In genomic region chr11:98768127-98769006, GRCm38 (mm10) we compare ENCODE assay signal across 8 mouse cellular contexts. TPM values are rescaled to one million over a fixed set of nuclear protein-coding genes. Genes with fewer than 3 reads are reported as not detected.
A peak's percentile ranks its signal among the peaks of the same experiment; 100 is the strongest.
DNase-seq lines count a peak whose midpoint lies in the region; ATAC-seq and TF ChIP-seq lines count a peak whose summit lies in the region.

No protein-coding gene starts in this region.

- 18% methylated on average over 37 of the region's 39 CpGs for WGBS in lung, embryonic 15.5 days
- WGBS in embryonic facial prominence, embryonic 12.5 days: 28% methylated on average over 39 of the region's 39 CpGs
- WGBS in heart, embryonic 13.5 days: 12% methylated on average over 39 of the region's 39 CpGs
- 31% methylated on average over 37 of the region's 39 CpGs for WGBS in limb, embryonic 11.5 days
- WGBS in midbrain, postnatal 0 days: 32% methylated on average over 39 of the region's 39 CpGs

- peaks cover 93% of the 10 kb centered on the region for H3K4me1 ChIP-seq in lung, embryonic 15.5 days
- peaks cover 39% of the 10 kb centered on the region for H3K4me1 ChIP-seq in embryonic facial prominence, embryonic 12.5 days
- H3K4me1 ChIP-seq in heart, embryonic 13.5 days: peaks cover 92% of the 10 kb centered on the region
- H3K4me1 ChIP-seq in limb, embryonic 11.5 days (ENCODE audit: control insufficient read depth, insufficient read depth, low read length): peaks cover 23% of the 10 kb centered on the region
- peaks cover 17% of the 10 kb centered on the region; the same call in 1 of the 2 replicates for H3K4me1 ChIP-seq in midbrain, postnatal 0 days (ENCODE audit: insufficient read depth, low read length)

- H3K4me2 ChIP-seq in lung, embryonic 15.5 days: peak overlapping the region; percentile 49
- H3K4me2 ChIP-seq in embryonic facial prominence, embryonic 12.5 days (replicated peaks): peak overlapping the region; percentile 40
- peak overlapping the region; percentile 71 for H3K4me2 ChIP-seq in heart, embryonic 13.5 days
- H3K4me2 ChIP-seq in limb, embryonic 11.5 days (ENCODE audit: low read depth, severe bottlenecking): peak overlapping the region; percentile 30
- no peak overlapping the region for H3K4me2 ChIP-seq in midbrain, postnatal 0 days (ENCODE audit: low read depth, low read length, poor library complexity, severe bottlenecking)

- H3K9me3 ChIP-seq in lung, embryonic 15.5 days: no peaks in the 10 kb centered on the region
- no peaks in the 10 kb centered on the region for H3K9me3 ChIP-seq in embryonic facial prominence, embryonic 12.5 days
- no peaks in the 10 kb centered on the region for H3K9me3 ChIP-seq in heart, embryonic 13.5 days
- H3K9me3 ChIP-seq in limb, embryonic 11.5 days (ENCODE audit: control insufficient read depth, low read length): no peaks in the 10 kb centered on the region
- no peaks in the 10 kb centered on the region for H3K9me3 ChIP-seq in midbrain, postnatal 0 days (ENCODE audit: low read length)

- DNase-seq in lung, postnatal 25 days (ENCODE audit: low spot score): no peak
- no peak for DNase-seq in limb, embryonic 11.5 days (ENCODE audit: low spot score)
- DNase-seq in midbrain, postnatal 0 days (ENCODE audit: low spot score): no peak
- DNase-seq in urinary bladder, postnatal 14 days (ENCODE audit: low spot score): no peak
- DNase-seq in B cell, adult 2 months: no peak

- H3K4me3 ChIP-seq in lung, embryonic 15.5 days: peak overlapping the region; percentile 14
- peak overlapping the region; percentile 16 for H3K4me3 ChIP-seq in embryonic facial prominence, embryonic 12.5 days
- peak overlapping the region; percentile 38 for H3K4me3 ChIP-seq in heart, embryonic 13.5 days
- no peak overlapping the region; the same call in 1 of the 2 replicates for H3K4me3 ChIP-seq in limb, embryonic 11.5 days (ENCODE audit: low read depth, low read length)
- no peak overlapping the region for H3K4me3 ChIP-seq in midbrain, postnatal 0 days (ENCODE audit: low read depth, low read length)

- ATAC-seq in lung, embryonic 15.5 days (ENCODE audit: borderline replicate concordance, extremely low read depth, low FRiP score, low TSS enrichment): peak; percentile 9; the same call in 1 of the 2 replicates
- ATAC-seq in embryonic facial prominence, embryonic 12.5 days (ENCODE audit: insufficient number of reproducible peaks, insufficient read depth, low FRiP score, low TSS enrichment): no peak
- peak; percentile 49; the same call in 1 of the 2 replicates for ATAC-seq in heart, embryonic 13.5 days (ENCODE audit: extremely low read depth, insufficient number of reproducible peaks, low FRiP score, low TSS enrichment)
- no peak for ATAC-seq in limb, embryonic 11.5 days (ENCODE audit: insufficient number of reproducible peaks, low FRiP score, low TSS enrichment, low read depth)
- no peak for ATAC-seq in midbrain, postnatal 0 days (ENCODE audit: low FRiP score)

- H3K27ac ChIP-seq in lung, embryonic 15.5 days: peak overlapping the region; percentile 77
- peak overlapping the region; percentile 75; the same call in 1 of the 2 replicates for H3K27ac ChIP-seq in embryonic facial prominence, embryonic 12.5 days
- H3K27ac ChIP-seq in heart, embryonic 13.5 days (replicated peaks): peak overlapping the region; percentile 95
- no peak overlapping the region for H3K27ac ChIP-seq in limb, embryonic 11.5 days (replicated peaks; ENCODE audit: low read depth, low read length)
- peak overlapping the region; percentile 48; the same call in 1 of the 2 replicates for H3K27ac ChIP-seq in midbrain, postnatal 0 days (ENCODE audit: low read depth, low read length)

- H3K9ac ChIP-seq in lung, embryonic 15.5 days: peak overlapping the region; percentile 27
- peak overlapping the region; percentile 32 for H3K9ac ChIP-seq in embryonic facial prominence, embryonic 12.5 days
- peak overlapping the region; percentile 83 for H3K9ac ChIP-seq in heart, embryonic 13.5 days
- peak overlapping the region; percentile 9; the same call in 1 of the 2 replicates for H3K9ac ChIP-seq in limb, embryonic 11.5 days (ENCODE audit: low read length)
- H3K9ac ChIP-seq in midbrain, postnatal 0 days (replicated peaks; ENCODE audit: low read length, poor library complexity, severe bottlenecking): no peak overlapping the region

- TF ChIP-seq CTCF in midbrain, postnatal 0 days (IDR thresholded peaks at IDR 0.05): no peak

- no peaks in the 10 kb centered on the region for H3K27me3 ChIP-seq in lung, embryonic 15.5 days
- no peaks in the 10 kb centered on the region for H3K27me3 ChIP-seq in embryonic facial prominence, embryonic 12.5 days
- H3K27me3 ChIP-seq in heart, embryonic 13.5 days (replicated peaks): no peaks in the 10 kb centered on the region
- no peaks in the 10 kb centered on the region for H3K27me3 ChIP-seq in limb, embryonic 11.5 days (ENCODE audit: control insufficient read depth, insufficient read depth, low read length)
- no peaks in the 10 kb centered on the region for H3K27me3 ChIP-seq in midbrain, postnatal 0 days (ENCODE audit: insufficient read depth, low read length)

- H3K36me3 ChIP-seq in lung, embryonic 15.5 days: peaks cover 22% of the 10 kb centered on the region
- H3K36me3 ChIP-seq in embryonic facial prominence, embryonic 12.5 days: peaks cover 36% of the 10 kb centered on the region
- H3K36me3 ChIP-seq in heart, embryonic 13.5 days: peaks cover 57% of the 10 kb centered on the region
- H3K36me3 ChIP-seq in limb, embryonic 11.5 days (ENCODE audit: control insufficient read depth, insufficient read depth, low read length): peaks cover 13% of the 10 kb centered on the region
- H3K36me3 ChIP-seq in midbrain, postnatal 0 days (ENCODE audit: insufficient read depth, low read length): peaks cover 61% of the 10 kb centered on the region

RNA-seq across cellular contexts. Expression of gene Nr1d1, which starts 6.8 kb away (rescaled TPM):
- polyA plus RNA-seq in lung, embryonic 15.5 days (2015; fragmentation: Nextera tagmentation; extraction: Ambion mirVana): 1.0 and 1.5 TPM in 2 replicates
- polyA plus RNA-seq in embryonic facial prominence, embryonic 12.5 days (2016; fragmentation: Nextera tagmentation; extraction: Ambion mirVana): 1.6 and 1.7 TPM in 2 replicates
- polyA plus RNA-seq in heart, embryonic 13.5 days (2015; fragmentation: Nextera tagmentation; extraction: Ambion mirVana): 5.9 and 6.4 TPM in 2 replicates
- polyA plus RNA-seq in limb, embryonic 11.5 days (2014; fragmentation: Nextera tagmentation; extraction: Ambion mirVana): 1.0 and 1.1 TPM in 2 replicates
- 7.1 and 11.0 TPM in 2 replicates for total RNA-seq in midbrain, postnatal 0 days (2014; rRNA removed)
- 12.3 and 14.3 TPM in 2 replicates for polyA plus RNA-seq in midbrain, postnatal 0 days (2015; fragmentation: Nextera tagmentation; extraction: Ambion mirVana)

RNA-seq across cellular contexts. Expression of gene Msl1, which starts 26.9 kb away (rescaled TPM):
- 21.1 and 21.2 TPM in 2 replicates for polyA plus RNA-seq in lung, embryonic 15.5 days (2015; fragmentation: Nextera tagmentation; extraction: Ambion mirVana)
- 35.2 and 35.6 TPM in 2 replicates for polyA plus RNA-seq in embryonic facial prominence, embryonic 12.5 days (2016; fragmentation: Nextera tagmentation; extraction: Ambion mirVana)
- polyA plus RNA-seq in heart, embryonic 13.5 days (2015; fragmentation: Nextera tagmentation; extraction: Ambion mirVana): 14.6 and 15.7 TPM in 2 replicates
- 24.6 and 25.6 TPM in 2 replicates for polyA plus RNA-seq in limb, embryonic 11.5 days (2014; fragmentation: Nextera tagmentation; extraction: Ambion mirVana)
- 88.3 and 107 TPM in 2 replicates for total RNA-seq in midbrain, postnatal 0 days (2014; rRNA removed)
- polyA plus RNA-seq in midbrain, postnatal 0 days (2015; fragmentation: Nextera tagmentation; extraction: Ambion mirVana): 22.3 and 25.8 TPM in 2 replicates

RNA-seq across cellular contexts. Expression of gene Thra, which starts 27.9 kb away (rescaled TPM):
- polyA plus RNA-seq in lung, embryonic 15.5 days (2015; fragmentation: Nextera tagmentation; extraction: Ambion mirVana): 35.6 and 35.8 TPM in 2 replicates
- polyA plus RNA-seq in embryonic facial prominence, embryonic 12.5 days (2016; fragmentation: Nextera tagmentation; extraction: Ambion mirVana): 29.1 and 34.3 TPM in 2 replicates
- polyA plus RNA-seq in heart, embryonic 13.5 days (2015; fragmentation: Nextera tagmentation; extraction: Ambion mirVana): 30.0 and 32.0 TPM in 2 replicates
- polyA plus RNA-seq in limb, embryonic 11.5 days (2014; fragmentation: Nextera tagmentation; extraction: Ambion mirVana): 16.5 and 17.7 TPM in 2 replicates
- 774 and 843 TPM in 2 replicates for total RNA-seq in midbrain, postnatal 0 days (2014; rRNA removed)
- 165 and 182 TPM in 2 replicates for polyA plus RNA-seq in midbrain, postnatal 0 days (2015; fragmentation: Nextera tagmentation; extraction: Ambion mirVana)

RNA-seq across cellular contexts. Expression of gene Casc3, which starts 36.3 kb away (rescaled TPM):
- 35.7 and 37.9 TPM in 2 replicates for polyA plus RNA-seq in lung, embryonic 15.5 days (2015; fragmentation: Nextera tagmentation; extraction: Ambion mirVana)
- 53.9 and 54.0 TPM in 2 replicates for polyA plus RNA-seq in embryonic facial prominence, embryonic 12.5 days (2016; fragmentation: Nextera tagmentation; extraction: Ambion mirVana)
- 22.3 and 23.1 TPM in 2 replicates for polyA plus RNA-seq in heart, embryonic 13.5 days (2015; fragmentation: Nextera tagmentation; extraction: Ambion mirVana)
- polyA plus RNA-seq in limb, embryonic 11.5 days (2014; fragmentation: Nextera tagmentation; extraction: Ambion mirVana): 44.9 and 51.1 TPM in 2 replicates
- total RNA-seq in midbrain, postnatal 0 days (2014; rRNA removed): 29.4 and 32.2 TPM in 2 replicates
- 34.0 and 39.7 TPM in 2 replicates for polyA plus RNA-seq in midbrain, postnatal 0 days (2015; fragmentation: Nextera tagmentation; extraction: Ambion mirVana)

RNA-seq across cellular contexts. Expression of gene Med24, which starts 39.1 kb away (rescaled TPM):
- 51.9 and 53.0 TPM in 2 replicates for polyA plus RNA-seq in lung, embryonic 15.5 days (2015; fragmentation: Nextera tagmentation; extraction: Ambion mirVana)
- 70.4 and 73.6 TPM in 2 replicates for polyA plus RNA-seq in embryonic facial prominence, embryonic 12.5 days (2016; fragmentation: Nextera tagmentation; extraction: Ambion mirVana)
- polyA plus RNA-seq in heart, embryonic 13.5 days (2015; fragmentation: Nextera tagmentation; extraction: Ambion mirVana): 35.1 and 37.4 TPM in 2 replicates
- polyA plus RNA-seq in limb, embryonic 11.5 days (2014; fragmentation: Nextera tagmentation; extraction: Ambion mirVana): 68.0 and 69.2 TPM in 2 replicates
- total RNA-seq in midbrain, postnatal 0 days (2014; rRNA removed): 66.6 and 81.2 TPM in 2 replicates
- polyA plus RNA-seq in midbrain, postnatal 0 days (2015; fragmentation: Nextera tagmentation; extraction: Ambion mirVana): 52.2 and 59.8 TPM in 2 replicates

Comparison
In these comparisons a context has a peak if more than half of its experiments do, and no peak if none do; other contexts are left out.
1. ATAC-seq: peak in lung, embryonic 15.5 days (single experiment) and heart, embryonic 13.5 days (single experiment); none in embryonic facial prominence, embryonic 12.5 days (single experiment), limb, embryonic 11.5 days (single experiment) and midbrain, postnatal 0 days (single experiment).
2. H3K4me3 ChIP-seq: peak in lung, embryonic 15.5 days (single experiment), embryonic facial prominence, embryonic 12.5 days (single experiment) and heart, embryonic 13.5 days (single experiment); none in limb, embryonic 11.5 days (single experiment) and midbrain, postnatal 0 days (single experiment).